Mouse (Mus musculus) duodenum, adult 2 months (tissue): ENCODE results near the gene Thrsp. TPM values are rescaled to one million over a fixed set of nuclear protein-coding genes. Genes with fewer than 3 reads are reported as not detected.

Experiments
- polyA plus RNA-seq: library from polyadenylated mRNA; depleted of rRNA; stranded (reverse); fragments of >200 nt; gene quantifications from 2 replicates; pipeline ENCODE4 v1.2.3, GENCODE M21; 2012; ENCODE audit warnings: low replicate concordance; rRNA removed

The Thrsp gene
- 0.93 and 18.4 TPM in 2 replicates for polyA plus RNA-seq

DNA sequence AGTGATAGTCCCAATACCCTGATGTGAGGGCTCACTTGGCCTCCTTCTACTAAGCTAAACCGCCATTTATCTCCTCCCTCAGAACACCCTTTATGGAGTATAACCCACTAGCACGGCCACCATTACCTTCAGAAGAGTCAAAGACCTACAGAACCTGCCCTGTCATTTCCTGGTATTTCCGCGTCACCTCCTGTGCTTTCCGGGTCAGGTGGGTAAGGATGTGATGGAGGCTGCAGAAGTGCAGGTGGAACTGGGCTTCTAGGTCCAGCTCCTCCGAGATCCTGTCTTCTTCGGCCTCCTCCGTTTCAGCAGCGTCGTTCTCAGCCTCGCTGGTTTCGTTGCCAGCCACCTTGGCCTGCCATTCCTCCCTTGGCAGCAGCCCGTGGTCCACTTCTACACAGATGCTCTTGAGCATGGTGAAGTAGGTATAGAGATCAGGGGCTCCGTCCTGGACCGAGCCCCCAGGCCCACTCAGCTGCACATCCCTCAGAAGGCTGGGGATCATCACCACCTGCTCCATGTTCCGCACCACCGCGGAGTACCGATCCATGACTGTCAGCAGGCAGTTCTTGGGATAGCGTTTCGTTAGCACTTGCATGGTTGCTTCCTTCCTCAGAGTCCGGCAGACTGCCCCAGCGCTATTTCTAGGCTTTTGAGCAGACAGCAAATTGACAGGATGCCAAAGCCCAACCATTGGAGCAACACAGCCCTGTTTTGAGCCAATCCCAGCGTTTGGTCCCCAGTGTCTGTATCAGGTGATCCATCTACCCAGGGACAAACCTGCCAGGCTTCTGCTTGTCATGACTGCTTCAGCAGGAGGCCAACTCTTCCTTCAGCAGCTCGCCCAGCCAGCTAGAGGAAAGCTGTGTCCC lies at the start of gene Thrsp:
Thrsp (minus strand) TSS at position 825 of the 872 bp plus-strand sequence.

DNA sequence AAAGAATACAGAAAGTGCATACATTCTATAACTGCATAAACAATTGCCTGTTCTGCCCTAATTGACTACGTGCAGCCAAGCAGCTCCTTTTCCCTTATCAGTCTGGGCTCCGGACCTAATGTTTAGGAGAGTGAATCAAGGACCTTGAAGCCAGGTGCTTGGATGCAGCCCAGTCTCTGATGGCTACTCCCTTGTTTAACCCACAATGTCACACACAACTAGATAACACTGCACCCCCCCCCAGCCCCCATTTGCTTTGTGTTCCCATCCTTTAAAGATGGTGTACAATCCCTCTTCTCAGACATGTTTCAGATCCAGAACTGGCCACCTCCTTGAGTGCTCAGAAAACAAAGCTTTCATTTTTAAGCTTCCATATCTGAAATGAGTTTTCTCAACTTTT lies 33.5 kb upstream of the Thrsp start, which contains the start of gene Kctd14:
Kctd14 (plus strand) TSS at position 301 of the 400 bp plus-strand sequence.

DNA sequence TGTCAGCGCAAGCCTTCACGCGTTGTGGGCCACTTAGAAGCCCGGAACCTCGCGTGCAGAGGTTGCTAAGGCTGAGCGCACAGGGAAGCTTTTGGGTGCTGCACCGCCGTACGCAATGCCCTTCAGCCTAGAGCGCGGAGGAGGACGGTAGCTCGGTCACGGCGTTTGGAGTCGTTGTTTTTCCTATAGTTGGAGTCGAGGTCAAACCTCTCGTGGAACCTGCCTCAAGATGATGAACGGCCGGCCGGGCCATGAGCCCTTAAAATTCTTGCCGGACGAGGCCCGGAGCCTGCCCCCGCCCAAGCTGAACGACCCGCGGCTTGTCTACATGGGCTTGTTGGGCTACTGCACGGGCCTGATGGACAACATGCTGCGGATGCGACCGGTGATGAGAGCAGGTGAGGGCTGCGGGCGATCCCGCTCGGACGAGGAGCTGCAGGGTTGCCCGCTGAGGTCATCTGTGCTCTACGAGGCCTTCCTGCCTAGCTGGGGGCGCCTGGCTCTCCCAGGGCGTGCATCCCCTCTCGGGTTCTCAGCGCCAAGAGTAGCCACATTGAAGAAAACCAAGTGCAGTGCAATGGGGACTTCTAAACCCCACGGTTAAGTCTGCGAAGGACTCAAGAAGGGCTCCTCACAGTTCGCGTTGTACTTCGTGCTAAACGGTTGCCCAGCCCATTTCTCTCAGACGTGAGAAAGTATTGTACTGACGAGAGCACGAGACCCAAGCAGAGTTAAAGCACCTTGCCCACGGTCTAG lies 17.4 kb downstream of the Thrsp start, which contains the start of gene Ndufc2:
Ndufc2 (plus strand) TSS at position 44 of the 756 bp plus-strand sequence.

Other genes starting within 250 kb of the Thrsp start
- 2.9 and 5.8 TPM in 2 replicates for gene Usp35, start 85.7 kb downstream of the Thrsp start, polyA plus RNA-seq
- 2.9 and 3.5 TPM in 2 replicates for gene Kctd21, start 85.4 kb downstream of the Thrsp start, polyA plus RNA-seq
- gene Alg8, start 46.1 kb downstream of the Thrsp start, polyA plus RNA-seq: 4.5 and 6.8 TPM in 2 replicates
- gene Ndufc2, start 17.7 kb downstream of the Thrsp start, polyA plus RNA-seq: 111 and 263 TPM in 2 replicates
- gene Kctd14, start 33.6 kb upstream of the Thrsp start, polyA plus RNA-seq: 3.8 and 4.6 TPM in 2 replicates
- gene Ints4, start 63.2 kb upstream of the Thrsp start, polyA plus RNA-seq: 33.7 and 46.2 TPM in 2 replicates
- gene Aamdc, start 161.8 kb upstream of the Thrsp start, polyA plus RNA-seq: 28.7 and 45.8 TPM in 2 replicates
- gene Rsf1, start 162.2 kb upstream of the Thrsp start, polyA plus RNA-seq: 0.39 and 0.49 TPM in 2 replicates